Mouse (Mus musculus) liver, embryonic 11.5 days (tissue): ENCODE data around the gene AC129217.1. TPM values are rescaled to one million over a fixed set of nuclear protein-coding genes. Genes with fewer than 3 reads are reported as not detected.

Experiments
- ATAC-seq: fragments of 200-750 bp; cut with Nextera tagmentation; replicated peaks from 2 replicates; pipeline ENCODE4 v1.8.0; 2017; ENCODE audit warnings: moderate number of reproducible peaks, mild to moderate bottlenecking, moderate TSS enrichment, moderate library complexity; ENCODE audit not compliant: low FRiP score
- DNase-seq: peaks from one replicate; pipeline ENCODE4 v3.0.0-alpha.2; 2017; ENCODE audit warnings: low spot score
- H3K27ac ChIP-seq: fragments of 300-500 bp; sonication (generic); 2 replicates; pipeline ENCODE4 v1.5.1; 2014; ENCODE audit warnings: mild to moderate bottlenecking, low read depth, low read length, control low read depth
- H3K27me3 ChIP-seq: fragments of 300-500 bp; sonication (generic); replicated peaks from 2 replicates; pipeline ENCODE4 v1.6.1; 2014; ENCODE audit warnings: low read length, mixed read lengths; ENCODE audit not compliant: control insufficient read depth, insufficient read depth
- H3K36me3 ChIP-seq: fragments of 300-500 bp; sonication (generic); 2 replicates; pipeline ENCODE4 v1.6.1; 2014; ENCODE audit warnings: mild to moderate bottlenecking, low read length, moderate library complexity, mixed read lengths; ENCODE audit not compliant: control insufficient read depth, insufficient read depth
- H3K4me1 ChIP-seq: fragments of 300-500 bp; sonication (generic); replicated peaks from 2 replicates; pipeline ENCODE4 v1.6.1; 2014; ENCODE audit warnings: low read length, mixed read lengths; ENCODE audit not compliant: control insufficient read depth, insufficient read depth
- H3K4me2 ChIP-seq: fragments of 300-500 bp; sonication (generic); 2 replicates; pipeline ENCODE4 v1.6.1; 2014; ENCODE audit warnings: mild to moderate bottlenecking, control low read depth, moderate library complexity
- H3K4me3 ChIP-seq: fragments of 300-500 bp; sonication (generic); 2 replicates; pipeline ENCODE4 v1.5.1; 2014; ENCODE audit warnings: low read depth, low read length, control low read depth
- H3K9ac ChIP-seq: fragments of 300-500 bp; sonication (generic); 2 replicates; pipeline ENCODE4 v1.6.1; 2014; ENCODE audit warnings: low read depth, low read length, control low read depth
- H3K9me3 ChIP-seq: fragments of 300-500 bp; sonication (generic); 2 replicates; pipeline ENCODE4 v1.6.1; 2016; ENCODE audit warnings: low read length, inconsistent platforms, mixed read lengths; ENCODE audit not compliant: control insufficient read depth
- WGBS: fragments of 180-500 bp; shearing (Covaris S2); extraction: QIAGEN DNeasy Blood & Tissue Kit; methylation state at CpG from one replicate; pipeline ENCODE4 v1.1.7; 2014; 5-methylcytosine and 5-hydroxymethylcytosine counted together
- polyA plus RNA-seq: library from polyadenylated mRNA; unstranded; fragments of >200 nt; fragmentation: Nextera tagmentation; extraction: Ambion mirVana; gene quantifications from 2 replicates; pipeline ENCODE4 v1.2.1, GENCODE M21; 2014

AC129217.1 gene
- polyA plus RNA-seq, 1 experiment from 2014 or later = 0.40 TPM

GRCm38 (mm10) chr19:8848356-8848755 is 18.8 kb downstream of the AC129217.1 start:
- H3K9ac ChIP-seq = no peak overlapping the region
- no peaks in the 10 kb centered on the region for H3K9me3 ChIP-seq
- H3K27ac ChIP-seq = no peak overlapping the region
- H3K36me3 ChIP-seq = peaks cover 8% of the 10 kb centered on the region; the same call in 1 of the 2 replicates
- WGBS = 80% methylated on average over 5 of the region's 5 CpGs
- ATAC-seq (no peak), DNase-seq (no peak)
- no peak overlapping the region for H3K4me2 ChIP-seq
- no peaks in the 10 kb centered on the region for H3K27me3 ChIP-seq
- H3K4me3 ChIP-seq = no peak overlapping the region
- no peaks in the 10 kb centered on the region for H3K4me1 ChIP-seq

- no peaks in the 10 kb centered on the region for H3K27me3 ChIP-seq
- no peaks in the 10 kb centered on the region for H3K9me3 ChIP-seq
- ATAC-seq = 0 out of 2 replicates have a peak, but pooled peaks have one; percentile 26
- no peaks in the 10 kb centered on the region for H3K4me1 ChIP-seq
- no peak within 1 kb of the TSS for H3K4me3 ChIP-seq
- WGBS = 48% methylated on average over 7 of the region's 7 CpGs
- H3K9ac ChIP-seq = no peak within 1 kb of the TSS
- peak within 1 kb of the TSS; percentile 10; the same call in 1 of the 2 replicates for H3K4me2 ChIP-seq
- H3K27ac ChIP-seq = no peak within 1 kb of the TSS
- H3K36me3 ChIP-seq = peaks cover 8% of the 10 kb centered on the region; the same call in 1 of the 2 replicates
- DNase-seq = no peak
These were observed 20.9 kb downstream of the AC129217.1 start, which contains the start of gene Lrrn4cl for GRCm38 (mm10) chr19:8850402-8850901. Gene Lrrn4cl (plus strand): TSS chr19:8850768.

GRCm38 (mm10) chr19:8851639-8852038 is 22.1 kb downstream of the AC129217.1 start:
- WGBS = 44% methylated on average over 7 of the region's 7 CpGs
- no peak overlapping the region for H3K27ac ChIP-seq
- DNase-seq = no peak
- H3K36me3 ChIP-seq = peaks cover 8% of the 10 kb centered on the region; the same call in 1 of the 2 replicates
- no peaks in the 10 kb centered on the region for H3K4me1 ChIP-seq
- H3K4me2 ChIP-seq = peak overlapping the region; percentile 10; the same call in 1 of the 2 replicates
- H3K4me3 ChIP-seq = no peak overlapping the region
- no peak for ATAC-seq
- H3K9me3 ChIP-seq = no peaks in the 10 kb centered on the region
- H3K9ac ChIP-seq = no peak overlapping the region
- H3K27me3 ChIP-seq = no peaks in the 10 kb centered on the region

GRCm38 (mm10) chr19:8852236-8852928 is 22.8 kb downstream of the AC129217.1 start:
- H3K9me3 ChIP-seq = no peaks in the 10 kb centered on the region
- no peak for ATAC-seq
- no peak overlapping the region for H3K4me2 ChIP-seq
- H3K36me3 ChIP-seq = peaks cover 3% of the 10 kb centered on the region; the same call in 1 of the 2 replicates
- no peak overlapping the region for H3K4me3 ChIP-seq
- H3K9ac ChIP-seq = no peak overlapping the region
- DNase-seq = no peak
- no peak overlapping the region for H3K27ac ChIP-seq
- 52% methylated on average over 10 of the region's 10 CpGs for WGBS
- no peaks in the 10 kb centered on the region for H3K27me3 ChIP-seq
- no peaks in the 10 kb centered on the region for H3K4me1 ChIP-seq

GRCm38 (mm10) chr19:8853117-8853516 is 23.5 kb downstream of the AC129217.1 start:
- no peak for ATAC-seq
- no peak for DNase-seq
- 77% methylated on average over 3 of the region's 3 CpGs for WGBS
- Histone ChIP-seq H3K27ac (no peak overlapping the region), H3K4me1 (no peaks in the 10 kb centered on the region), H3K4me2 (no peak overlapping the region), H3K36me3 (peaks cover 2% of the 10 kb centered on the region; the same call in 1 of the 2 replicates), H3K27me3 (no peaks in the 10 kb centered on the region), H3K9me3 (no peaks in the 10 kb centered on the region), H3K9ac (no peak overlapping the region), H3K4me3 (no peak overlapping the region)

- no peaks in the 10 kb centered on the region for H3K36me3 ChIP-seq
- no peaks in the 10 kb centered on the region for H3K9me3 ChIP-seq
- H3K27ac ChIP-seq = no peak overlapping the region
- H3K9ac ChIP-seq = no peak overlapping the region
- ATAC-seq (0 out of 2 replicates have a peak, but pooled peaks have one; percentile 47), DNase-seq (no peak)
- WGBS = 34% methylated on average over 4 of the region's 4 CpGs
- H3K4me3 ChIP-seq = no peak overlapping the region
- no peak overlapping the region for H3K4me2 ChIP-seq
- H3K4me1 ChIP-seq = no peaks in the 10 kb centered on the region
- no peaks in the 10 kb centered on the region for H3K27me3 ChIP-seq
These were observed 28.1 kb downstream of the AC129217.1 start for GRCm38 (mm10) chr19:8857689-8858088.

- no peaks in the 10 kb centered on the region for H3K4me1 ChIP-seq
- ATAC-seq (no peak; the same call in 1 of the 2 replicates), DNase-seq (no peak)
- H3K27ac ChIP-seq = no peak overlapping the region
- H3K9ac ChIP-seq = no peak overlapping the region; the same call in 1 of the 2 replicates
- H3K9me3 ChIP-seq = no peaks in the 10 kb centered on the region
- H3K36me3 ChIP-seq = no peaks in the 10 kb centered on the region
- H3K27me3 ChIP-seq = no peaks in the 10 kb centered on the region
- H3K4me3 ChIP-seq = no peak overlapping the region
- H3K4me2 ChIP-seq = no peak overlapping the region
- 13% methylated on average over 1 of the region's 1 CpGs for WGBS
These were observed 29.4 kb downstream of the AC129217.1 start for GRCm38 (mm10) chr19:8859018-8859417.

GRCm38 (mm10) chr19:8864265-8864664 is 34.7 kb downstream of the AC129217.1 start:
- no peaks in the 10 kb centered on the region for H3K36me3 ChIP-seq
- no peak for DNase-seq
- no peak overlapping the region for H3K4me2 ChIP-seq
- H3K4me1 ChIP-seq = 0 out of 2 replicates have a peak, but pooled peaks cover 2% of the 10 kb centered on the region
- no peaks in the 10 kb centered on the region for H3K27me3 ChIP-seq
- no peak overlapping the region for H3K27ac ChIP-seq
- no peaks in the 10 kb centered on the region for H3K9me3 ChIP-seq
- no peak overlapping the region for H3K4me3 ChIP-seq
- no peak overlapping the region for H3K9ac ChIP-seq
- ATAC-seq = no peak
- WGBS = 79% methylated on average over 6 of the region's 6 CpGs
